Mouse (Mus musculus): Measurements from ENCODE around the gene Lsp1. TPM values are rescaled to one million over a fixed set of nuclear protein-coding genes. Genes with fewer than 3 reads are reported as not detected.

Lsp1 gene
- polyA plus RNA-seq, 1 experiment = 298 TPM

DNA sequence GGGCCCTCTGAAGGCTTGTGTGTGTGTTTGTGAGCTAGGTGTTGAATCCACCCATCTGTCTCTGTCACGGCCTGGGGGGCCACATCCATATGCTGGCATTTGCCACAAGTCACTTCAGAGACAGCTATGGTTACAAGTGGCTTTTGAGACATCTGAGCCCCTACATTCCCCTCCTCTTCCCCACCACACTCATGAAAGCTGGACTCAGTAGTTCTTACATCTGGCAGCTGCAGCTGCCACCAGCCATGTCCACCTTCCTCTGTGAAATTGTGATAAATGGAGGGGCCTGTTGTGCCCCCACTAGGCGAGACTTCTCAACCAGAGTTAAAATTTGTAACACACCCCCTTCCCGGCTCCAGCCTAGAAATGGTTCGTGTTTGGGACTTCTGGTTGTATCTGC lies 77.7 kb downstream of the Lsp1 start:
- peaks cover 9% of the 10 kb centered on the region for H3K36me3 ChIP-seq (ENCODE audit: control insufficient read depth, insufficient read depth)
- H3K4me3 ChIP-seq = no peak overlapping the region
- TF ChIP-seq TCF3 (IDR thresholded peaks at IDR 0.05; ENCODE audit: insufficient read length, low read depth) (no peak), SRF (IDR thresholded peaks at IDR 0.05; ENCODE audit: control insufficient read depth, insufficient read length, low read depth) (no peak), CEBPB (IDR thresholded peaks at IDR 0.05; ENCODE audit: insufficient read depth, poor library complexity, severe bottlenecking) (no peak), MYOD1 (IDR thresholded peaks at IDR 0.05; ENCODE audit: control insufficient read depth in 1 of 3, insufficient read length in 2 of 3, low read depth in 2 of 3) (no peak), POLR2AphosphoS2 (IDR thresholded peaks at IDR 0.05; ENCODE audit: insufficient read length, low read depth) (no peak), MYOG (IDR thresholded peaks at IDR 0.05; ENCODE audit: control insufficient read depth in 1 of 3, insufficient read depth in 1 of 3, insufficient read length in 2 of 3, low read depth in 2 of 3) (no peak), MAX (IDR thresholded peaks at IDR 0.05; ENCODE audit: low read depth) (no peak), E2F4 (IDR thresholded peaks at IDR 0.05; ENCODE audit: insufficient read depth) (no peak), TCF12 (IDR thresholded peaks at IDR 0.05; ENCODE audit: insufficient read depth, poor library complexity, severe bottlenecking) (no peak), REST (IDR thresholded peaks at IDR 0.05; ENCODE audit: insufficient read depth, insufficient read length) (no peak), POLR2A (IDR thresholded peaks at IDR 0.05; ENCODE audit: insufficient read length, low read depth) (no peak), USF1 (IDR thresholded peaks at IDR 0.05; ENCODE audit: low read depth) (no peak)
- H3ac ChIP-seq (ENCODE audit: control insufficient read depth, insufficient read length) = no peak overlapping the region
- H3K27me3 ChIP-seq (ENCODE audit: control insufficient read depth, insufficient read depth, insufficient read length) = no peaks in the 10 kb centered on the region
- no peak overlapping the region for H3K4me2 ChIP-seq (ENCODE audit: low read depth)
- H3K79me2 ChIP-seq (ENCODE audit: control insufficient read depth, insufficient read depth) = peaks cover 3% of the 10 kb centered on the region

DNA sequence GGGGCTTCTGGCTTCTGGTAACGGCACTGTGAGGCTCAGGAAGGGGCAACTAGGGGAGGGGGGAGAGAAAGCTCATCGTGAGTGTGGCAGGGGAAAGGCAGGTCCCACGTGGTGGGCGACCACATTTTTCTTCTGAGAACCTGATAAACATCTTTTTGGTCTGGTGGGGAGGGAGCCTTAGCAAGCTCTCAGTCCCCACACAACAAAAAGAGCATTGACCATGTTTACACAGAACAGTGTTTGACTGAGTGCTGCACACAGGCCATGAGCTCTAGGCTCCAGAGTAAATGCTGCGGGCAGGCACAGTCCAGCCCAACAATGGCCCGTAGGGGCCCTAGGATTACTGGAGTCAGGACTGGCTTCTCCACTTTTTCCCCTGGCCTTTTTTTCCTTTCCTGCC lies 78.2 kb downstream of the Lsp1 start:
- Histone ChIP-seq H3K4me3 (no peak overlapping the region), H3K27me3 (ENCODE audit: control insufficient read depth, insufficient read depth, insufficient read length) (no peaks in the 10 kb centered on the region), H3K36me3 (ENCODE audit: control insufficient read depth, insufficient read depth) (peaks cover 9% of the 10 kb centered on the region), H3K79me2 (ENCODE audit: control insufficient read depth, insufficient read depth) (peaks cover 3% of the 10 kb centered on the region), H3ac (ENCODE audit: control insufficient read depth, insufficient read length) (no peak overlapping the region), H3K4me2 (ENCODE audit: low read depth) (no peak overlapping the region)
- TF ChIP-seq REST (IDR thresholded peaks at IDR 0.05; ENCODE audit: insufficient read depth, insufficient read length) (no peak), POLR2A (IDR thresholded peaks at IDR 0.05; ENCODE audit: insufficient read length, low read depth) (no peak), TCF3 (IDR thresholded peaks at IDR 0.05; ENCODE audit: insufficient read length, low read depth) (no peak), USF1 (IDR thresholded peaks at IDR 0.05; ENCODE audit: low read depth) (no peak), CEBPB (IDR thresholded peaks at IDR 0.05; ENCODE audit: insufficient read depth, poor library complexity, severe bottlenecking) (no peak), MAX (IDR thresholded peaks at IDR 0.05; ENCODE audit: low read depth) (no peak)

DNA sequence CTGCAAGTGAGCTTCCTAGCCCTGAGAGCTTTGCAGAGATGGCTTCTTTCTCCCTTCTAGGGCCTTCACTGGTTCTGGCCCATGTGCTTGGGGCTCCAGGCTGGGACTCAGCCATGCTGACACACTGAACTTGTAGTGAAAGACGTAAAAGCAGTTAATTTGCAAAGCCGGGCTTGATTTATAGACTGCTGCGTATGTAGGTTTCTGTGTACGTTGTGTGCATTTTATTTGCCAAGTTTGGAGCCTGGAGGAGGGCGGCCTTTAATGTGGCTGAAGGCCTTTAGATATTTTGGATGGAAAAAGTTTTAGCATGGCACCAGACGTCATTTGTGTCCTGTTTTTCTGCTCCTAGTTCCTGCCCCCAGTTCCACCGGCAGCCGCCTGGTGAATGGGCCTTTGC lies 79.2 kb downstream of the Lsp1 start:
- Histone ChIP-seq H3ac (ENCODE audit: control insufficient read depth, insufficient read length) (no peak overlapping the region), H3K4me2 (ENCODE audit: low read depth) (no peak overlapping the region), H3K4me3 (no peak overlapping the region), H3K36me3 (ENCODE audit: control insufficient read depth, insufficient read depth) (peaks cover 9% of the 10 kb centered on the region), H3K27me3 (ENCODE audit: control insufficient read depth, insufficient read depth, insufficient read length) (no peaks in the 10 kb centered on the region), H3K79me2 (ENCODE audit: control insufficient read depth, insufficient read depth) (no peaks in the 10 kb centered on the region)
- no peak for TF ChIP-seq MYOG (IDR thresholded peaks at IDR 0.05; ENCODE audit: control insufficient read depth in 1 of 3, insufficient read depth in 1 of 3, insufficient read length in 2 of 3, low read depth in 2 of 3)
- no peak for TF ChIP-seq E2F4 (IDR thresholded peaks at IDR 0.05; ENCODE audit: insufficient read depth)
- no peak for TF ChIP-seq POLR2AphosphoS2 (IDR thresholded peaks at IDR 0.05; ENCODE audit: insufficient read length, low read depth)
- TF ChIP-seq USF1 (IDR thresholded peaks at IDR 0.05; ENCODE audit: low read depth) = no peak
- TF ChIP-seq MYOD1 (IDR thresholded peaks at IDR 0.05; ENCODE audit: control insufficient read depth in 1 of 3, insufficient read length in 2 of 3, low read depth in 2 of 3) = no peak
- TF ChIP-seq REST (IDR thresholded peaks at IDR 0.05; ENCODE audit: insufficient read depth, insufficient read length) = no peak
- no peak for TF ChIP-seq TCF3 (IDR thresholded peaks at IDR 0.05; ENCODE audit: insufficient read length, low read depth)
- TF ChIP-seq MAX (IDR thresholded peaks at IDR 0.05; ENCODE audit: low read depth) = no peak
- no peak for TF ChIP-seq TCF12 (IDR thresholded peaks at IDR 0.05; ENCODE audit: insufficient read depth, poor library complexity, severe bottlenecking)

DNA sequence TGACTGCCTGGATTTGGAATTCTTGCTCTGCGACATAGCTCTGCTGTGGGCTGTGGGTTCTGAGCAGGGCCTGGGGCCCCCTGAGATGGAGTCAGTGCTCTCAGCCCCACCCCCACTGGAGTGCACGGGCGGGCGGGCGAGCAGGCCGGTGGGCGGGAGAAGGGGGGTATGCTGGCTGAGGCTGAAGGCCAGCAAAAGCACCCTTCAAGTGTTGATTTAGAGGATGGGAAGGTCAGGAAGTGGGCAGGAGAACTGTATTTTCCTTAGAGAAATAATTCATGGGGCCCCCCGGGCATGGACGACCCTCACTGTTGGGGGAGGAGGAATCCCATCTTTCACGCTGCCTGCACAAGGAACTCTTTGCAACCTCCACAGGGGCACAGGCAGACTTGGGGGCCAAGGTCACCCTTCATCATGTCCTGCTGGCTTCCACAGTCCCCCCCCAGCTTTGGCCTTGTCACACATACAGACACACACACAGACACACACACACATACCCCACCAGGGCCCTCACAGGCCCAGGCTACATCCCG lies 82.2 kb downstream of the Lsp1 start:
- peaks cover 6% of the 10 kb centered on the region for H3K36me3 ChIP-seq (ENCODE audit: control insufficient read depth, insufficient read depth)
- no peak overlapping the region for H3K4me2 ChIP-seq (ENCODE audit: low read depth)
- H3ac ChIP-seq (ENCODE audit: control insufficient read depth, insufficient read length) = no peak overlapping the region
- H3K79me2 ChIP-seq (ENCODE audit: control insufficient read depth, insufficient read depth) = no peaks in the 10 kb centered on the region
- no peak overlapping the region for H3K4me3 ChIP-seq
- TF ChIP-seq TCF12 (IDR thresholded peaks at IDR 0.05; ENCODE audit: insufficient read depth, poor library complexity, severe bottlenecking) (no peak), POLR2AphosphoS2 (IDR thresholded peaks at IDR 0.05; ENCODE audit: insufficient read length, low read depth) (no peak), MAX (IDR thresholded peaks at IDR 0.05; ENCODE audit: low read depth) (no peak), SRF (IDR thresholded peaks at IDR 0.05; ENCODE audit: control insufficient read depth, insufficient read length, low read depth) (no peak), E2F4 (IDR thresholded peaks at IDR 0.05; ENCODE audit: insufficient read depth) (no peak), MYOG (IDR thresholded peaks at IDR 0.05; ENCODE audit: control insufficient read depth in 1 of 3, insufficient read depth in 1 of 3, insufficient read length in 2 of 3, low read depth in 2 of 3) (no peak), TCF3 (IDR thresholded peaks at IDR 0.05; ENCODE audit: insufficient read length, low read depth) (no peak), USF1 (IDR thresholded peaks at IDR 0.05; ENCODE audit: low read depth) (no peak), CEBPB (IDR thresholded peaks at IDR 0.05; ENCODE audit: insufficient read depth, poor library complexity, severe bottlenecking) (no peak), MYOD1 (IDR thresholded peaks at IDR 0.05; ENCODE audit: control insufficient read depth in 1 of 3, insufficient read length in 2 of 3, low read depth in 2 of 3) (no peak), REST (IDR thresholded peaks at IDR 0.05; ENCODE audit: insufficient read depth, insufficient read length) (no peak), POLR2A (IDR thresholded peaks at IDR 0.05; ENCODE audit: insufficient read length, low read depth) (no peak)
- no peaks in the 10 kb centered on the region for H3K27me3 ChIP-seq (ENCODE audit: control insufficient read depth, insufficient read depth, insufficient read length)

Other genes starting within 250 kb of the Lsp1 start
- gene Gm7579, start 248.9 kb upstream of the Lsp1 start, polyA plus RNA-seq (2012; fragmentation: generic; extraction: Trizol) = not detected
- gene Krtap5-5, start 230.8 kb upstream of the Lsp1 start, polyA plus RNA-seq (2012; fragmentation: generic; extraction: Trizol) = not detected
- not detected for gene Gm40460, start 219.7 kb upstream of the Lsp1 start, polyA plus RNA-seq (2012; fragmentation: generic; extraction: Trizol)
- not detected for gene Gm2431, start 202.5 kb upstream of the Lsp1 start, polyA plus RNA-seq (2012; fragmentation: generic; extraction: Trizol)
- not detected for gene Gm4559, start 186.4 kb upstream of the Lsp1 start, polyA plus RNA-seq (2012; fragmentation: generic; extraction: Trizol)
- not detected for gene Krtap5-1, start 163.7 kb upstream of the Lsp1 start, polyA plus RNA-seq (2012; fragmentation: generic; extraction: Trizol)
- gene Krtap5-4, start 157.3 kb upstream of the Lsp1 start, polyA plus RNA-seq (2012; fragmentation: generic; extraction: Trizol) = not detected
- gene Ifitm10, start 87.1 kb upstream of the Lsp1 start, polyA plus RNA-seq (2012; fragmentation: generic; extraction: Trizol) = 5.4 TPM
- gene Gm49369, start 78.1 kb upstream of the Lsp1 start, polyA plus RNA-seq (2012; fragmentation: generic; extraction: Trizol) = 0.31 TPM
- 887 TPM for gene Ctsd, start 72.8 kb upstream of the Lsp1 start, polyA plus RNA-seq (2012; fragmentation: generic; extraction: Trizol)
- 14.5 TPM for gene Syt8, start 26.0 kb upstream of the Lsp1 start, polyA plus RNA-seq (2012; fragmentation: generic; extraction: Trizol)
- 3,238 TPM for gene Tnni2, start 19.0 kb upstream of the Lsp1 start, polyA plus RNA-seq (2012; fragmentation: generic; extraction: Trizol)
- gene Tnnt3, start 38.0 kb downstream of the Lsp1 start, polyA plus RNA-seq (2012; fragmentation: generic; extraction: Trizol) = 2,107 TPM
- 73.3 TPM for gene Mrpl23, start 71.9 kb downstream of the Lsp1 start, polyA plus RNA-seq (2012; fragmentation: generic; extraction: Trizol)
- 331 TPM for gene Igf2, start 206.0 kb downstream of the Lsp1 start, polyA plus RNA-seq (2012; fragmentation: generic; extraction: Trizol)
- 0.65 TPM for gene Gm49394, start 209.1 kb downstream of the Lsp1 start, polyA plus RNA-seq (2012; fragmentation: generic; extraction: Trizol)

All from myocyte (in vitro differentiated cells).